Mouse (Mus musculus) stomach, embryonic 15.5 days (tissue): ENCODE measurements around the gene Ncoa1. TPM values are rescaled to one million over a fixed set of nuclear protein-coding genes. Genes with fewer than 3 reads are reported as not detected.

Experiments
- ATAC-seq: fragments of 200-750 bp; cut with Nextera tagmentation; 2 replicates; pipeline ENCODE4 v1.8.0; 2017; ENCODE audit warnings: low read depth, moderate number of reproducible peaks, moderate TSS enrichment; ENCODE audit not compliant: insufficient read depth, low FRiP score
- H3K27ac ChIP-seq: fragments of 300-500 bp; sonication (generic); 2 replicates; pipeline ENCODE4 v1.5.1; 2015; ENCODE audit warnings: mild to moderate bottlenecking, inconsistent platforms
- H3K27me3 ChIP-seq: fragments of 300-500 bp; sonication (generic); replicated peaks from 2 replicates; pipeline ENCODE4 v1.6.1; 2015; ENCODE audit warnings: inconsistent platforms
- H3K36me3 ChIP-seq: fragments of 300-500 bp; sonication (generic); 2 replicates; pipeline ENCODE4 v1.6.1; 2015; ENCODE audit warnings: inconsistent platforms
- H3K4me1 ChIP-seq: fragments of 300-500 bp; sonication (generic); 2 replicates; pipeline ENCODE4 v1.6.1; 2015; ENCODE audit warnings: inconsistent platforms
- H3K4me2 ChIP-seq: fragments of 300-500 bp; sonication (generic); 2 replicates; pipeline ENCODE4 v1.6.1; 2015; ENCODE audit warnings: mild to moderate bottlenecking, inconsistent platforms
- H3K4me3 ChIP-seq: fragments of 300-500 bp; sonication (generic); replicated peaks from 2 replicates; pipeline ENCODE4 v1.5.1; 2015; ENCODE audit warnings: inconsistent platforms
- H3K9ac ChIP-seq: fragments of 300-500 bp; sonication (generic); 2 replicates; pipeline ENCODE4 v1.6.1; 2015; ENCODE audit warnings: inconsistent platforms
- H3K9me3 ChIP-seq: fragments of 300-500 bp; sonication (generic); 2 replicates; pipeline ENCODE4 v1.6.1; 2016; ENCODE audit warnings: inconsistent platforms
- WGBS: fragments of 180-500 bp; shearing (Covaris S2); methylation state at CpG from one replicate; pipeline ENCODE4 v1.1.7; 2015; 5-methylcytosine and 5-hydroxymethylcytosine counted together
- polyA plus RNA-seq: library from polyadenylated mRNA; unstranded; fragments of >200 nt; fragmentation: Nextera tagmentation; extraction: Ambion mirVana; gene quantifications from 2 replicates; pipeline ENCODE4 v1.2.1, GENCODE M21; 2015

The Ncoa1 gene
- polyA plus RNA-seq, 1 experiment from 2014 or later, result 8.3 TPM

GRCm38 (mm10) chr12:4501916-4502315 is 24.9 kb upstream of the Ncoa1 start:
- H3K4me3 ChIP-seq, result no peak overlapping the region
- no peaks in the 10 kb centered on the region for H3K27me3 ChIP-seq
- no peaks in the 10 kb centered on the region for H3K4me1 ChIP-seq
- no peak for ATAC-seq
- H3K27ac ChIP-seq, result no peak overlapping the region
- H3K36me3 ChIP-seq, result no peaks in the 10 kb centered on the region
- WGBS, result 40% methylated on average over 3 of the region's 3 CpGs
- H3K9me3 ChIP-seq, result no peaks in the 10 kb centered on the region
- no peak overlapping the region for H3K9ac ChIP-seq
- H3K4me2 ChIP-seq, result no peak overlapping the region

DNA sequence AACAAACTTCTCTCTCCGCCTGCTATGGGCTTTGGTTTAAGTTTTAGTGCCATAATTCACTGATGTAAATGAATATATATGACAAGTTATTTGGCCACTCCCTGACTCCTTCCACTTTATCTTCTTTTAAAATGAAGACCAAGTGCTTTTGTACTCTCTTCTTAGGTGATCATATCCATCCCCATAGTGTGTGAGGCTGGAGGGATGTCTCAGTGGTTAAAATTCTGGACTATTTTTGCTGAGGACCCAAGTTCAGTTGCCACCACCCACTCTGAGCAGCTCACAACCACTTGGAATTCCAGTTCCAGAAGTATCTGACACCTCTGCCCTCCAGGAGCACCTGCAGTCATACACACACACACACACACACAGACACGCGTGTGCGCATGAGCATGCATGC is 23.5 kb upstream of the Ncoa1 start:
- Histone ChIP-seq H3K27ac (no peak overlapping the region), H3K4me2 (no peak overlapping the region), H3K9me3 (no peaks in the 10 kb centered on the region), H3K36me3 (no peaks in the 10 kb centered on the region), H3K4me1 (no peaks in the 10 kb centered on the region), H3K4me3 (no peak overlapping the region), H3K9ac (no peak overlapping the region), H3K27me3 (no peaks in the 10 kb centered on the region)
- 90% methylated on average over 4 of the region's 4 CpGs for WGBS
- no peak for ATAC-seq

- Histone ChIP-seq H3K9ac (no peak overlapping the region), H3K9me3 (no peaks in the 10 kb centered on the region), H3K36me3 (no peaks in the 10 kb centered on the region), H3K27ac (no peak overlapping the region), H3K27me3 (no peaks in the 10 kb centered on the region), H3K4me1 (no peaks in the 10 kb centered on the region), H3K4me2 (no peak overlapping the region), H3K4me3 (no peak overlapping the region)
- 78% methylated on average over 3 of the region's 3 CpGs for WGBS
- no peak for ATAC-seq
Measured at GRCm38 (mm10) chr12:4499651-4500175, 22.7 kb upstream of the Ncoa1 start.

DNA sequence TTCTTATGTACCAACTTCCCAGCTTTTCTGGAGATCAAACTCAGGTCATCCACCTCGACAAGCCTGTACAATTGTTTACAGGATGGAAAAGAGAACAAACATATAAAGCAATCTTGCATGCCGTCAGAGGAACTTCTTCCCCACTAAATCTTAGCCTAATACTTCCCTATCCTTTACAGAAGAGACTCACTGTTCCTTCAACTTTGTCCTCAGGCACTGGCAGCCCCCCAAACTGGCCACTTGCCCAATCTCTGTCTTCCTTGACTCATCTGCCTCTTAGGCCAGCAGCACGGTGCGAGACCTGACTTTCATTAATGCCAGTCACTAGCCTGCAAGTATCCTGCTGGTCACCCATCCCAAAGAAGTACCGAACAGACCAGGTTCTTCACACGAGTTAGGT is 11.4 kb upstream of the Ncoa1 start:
- Histone ChIP-seq H3K9ac (no peak overlapping the region), H3K27ac (no peak overlapping the region), H3K27me3 (no peaks in the 10 kb centered on the region), H3K4me2 (no peak overlapping the region), H3K9me3 (no peaks in the 10 kb centered on the region), H3K4me3 (no peak overlapping the region), H3K4me1 (no peaks in the 10 kb centered on the region), H3K36me3 (no peaks in the 10 kb centered on the region)
- 63% methylated on average over 6 of the region's 6 CpGs for WGBS
- no peak for ATAC-seq

DNA sequence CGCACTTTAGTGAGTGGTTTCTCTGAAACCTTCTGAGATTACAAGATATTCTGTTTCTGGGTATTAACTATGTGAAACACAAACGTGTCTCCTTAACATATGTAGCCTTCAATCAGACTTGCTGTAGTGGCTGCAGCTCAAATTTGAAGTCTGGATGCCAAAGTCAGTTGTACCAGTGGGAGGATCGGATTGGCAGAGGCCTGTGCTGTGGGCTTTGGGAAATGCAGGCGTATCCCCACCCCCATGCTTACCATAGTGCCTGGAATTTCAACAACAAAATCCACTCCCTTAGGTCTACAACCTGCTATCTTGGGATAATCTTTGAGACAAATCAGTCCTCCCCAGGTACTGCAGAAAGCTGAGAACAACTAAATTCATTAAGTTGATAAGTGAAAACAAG is 6.4 kb upstream of the Ncoa1 start:
- Histone ChIP-seq H3K9me3 (no peaks in the 10 kb centered on the region), H3K4me1 (no peaks in the 10 kb centered on the region), H3K4me3 (no peak overlapping the region), H3K27ac (no peak overlapping the region), H3K27me3 (no peaks in the 10 kb centered on the region), H3K36me3 (no peaks in the 10 kb centered on the region), H3K4me2 (no peak overlapping the region), H3K9ac (no peak overlapping the region)
- WGBS, result 72% methylated on average over 4 of the region's 4 CpGs
- no peak for ATAC-seq

GRCm38 (mm10) chr12:4481687-4482086 is 4.7 kb upstream of the Ncoa1 start:
- H3K36me3 ChIP-seq, result no peaks in the 10 kb centered on the region
- WGBS, result 63% methylated on average over 5 of the region's 5 CpGs

GRCm38 (mm10) chr12:4480250-4480649 is 3.3 kb upstream of the Ncoa1 start:
- Histone ChIP-seq H3K9ac (no peak overlapping the region), H3K4me2 (no peak overlapping the region), H3K4me1 (0 out of 2 replicates have a peak, but pooled peaks cover 4% of the 10 kb centered on the region), H3K27me3 (no peaks in the 10 kb centered on the region), H3K36me3 (no peaks in the 10 kb centered on the region), H3K27ac (no peak overlapping the region), H3K9me3 (no peaks in the 10 kb centered on the region), H3K4me3 (no peak overlapping the region)
- WGBS, result 81% methylated on average over 4 of the region's 4 CpGs
- ATAC-seq, result no peak

More at GRCm38 (mm10) chr12:4481687-4482086, 4.7 kb upstream of the Ncoa1 start:
- Histone ChIP-seq H3K4me1 (0 out of 2 replicates have a peak, but pooled peaks cover 4% of the 10 kb centered on the region), H3K27me3 (no peaks in the 10 kb centered on the region), H3K9ac (no peak overlapping the region), H3K27ac (no peak overlapping the region), H3K4me3 (no peak overlapping the region), H3K4me2 (no peak overlapping the region), H3K9me3 (no peaks in the 10 kb centered on the region)
- no peak for ATAC-seq

- Histone ChIP-seq H3K27me3 (no peaks in the 10 kb centered on the region), H3K4me2 (no peak overlapping the region), H3K27ac (no peak overlapping the region), H3K36me3 (no peaks in the 10 kb centered on the region), H3K4me3 (no peak overlapping the region), H3K9ac (no peak overlapping the region), H3K4me1 (0 out of 2 replicates have a peak, but pooled peaks cover 4% of the 10 kb centered on the region), H3K9me3 (no peaks in the 10 kb centered on the region)
- ATAC-seq, result no peak
- WGBS, result 80% methylated on average over 3 of the region's 3 CpGs
Measured at GRCm38 (mm10) chr12:4479171-4479881, 2.3 kb upstream of the Ncoa1 start.

DNA sequence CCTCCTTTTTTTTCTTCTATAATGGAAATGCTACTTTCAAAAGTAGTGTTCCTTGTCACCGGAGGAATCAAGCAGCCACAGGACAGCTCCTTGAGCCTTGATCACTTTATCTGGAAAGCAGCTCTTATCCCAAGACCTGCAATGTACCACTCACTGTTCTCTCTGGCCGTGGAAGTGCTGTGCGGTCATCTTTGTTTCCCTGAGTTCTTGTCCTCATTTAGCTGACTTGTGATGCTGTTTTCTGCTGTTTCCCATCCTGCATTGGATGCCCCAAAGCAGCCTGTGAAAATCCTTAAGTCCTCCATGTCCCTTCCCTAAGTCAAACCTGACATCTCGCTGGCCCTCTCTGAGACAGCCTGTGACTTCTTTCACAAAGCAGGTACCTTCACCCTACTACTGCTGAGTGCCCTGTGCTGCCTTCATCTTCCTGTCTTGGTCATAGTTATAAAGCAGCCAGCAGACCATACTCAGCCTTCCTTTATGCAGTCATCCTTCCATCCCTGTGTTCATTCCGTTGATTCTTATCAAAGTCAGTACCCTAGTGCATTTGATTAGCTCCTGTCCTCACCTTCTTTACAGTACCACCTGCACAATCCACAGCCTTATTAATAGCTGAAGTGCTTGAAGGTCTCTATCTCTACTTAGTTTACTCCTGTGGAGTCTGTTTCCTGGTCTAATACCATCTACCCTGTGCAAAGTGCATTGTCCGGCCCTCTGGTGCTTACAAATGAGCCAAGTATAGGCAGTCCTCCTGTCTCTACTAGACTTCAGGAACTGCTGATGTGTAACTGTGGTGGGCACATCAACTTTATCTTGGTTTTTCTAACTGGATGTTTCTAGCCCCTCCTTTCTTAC is 1.2 kb upstream of the Ncoa1 start:
- Histone ChIP-seq H3K4me3 (no peak overlapping the region), H3K36me3 (no peaks in the 10 kb centered on the region), H3K4me1 (0 out of 2 replicates have a peak, but pooled peaks cover 4% of the 10 kb centered on the region), H3K27me3 (no peaks in the 10 kb centered on the region), H3K9me3 (no peaks in the 10 kb centered on the region), H3K4me2 (no peak overlapping the region), H3K9ac (no peak overlapping the region), H3K27ac (no peak overlapping the region; the same call in 1 of the 2 replicates)
- WGBS, result 81% methylated on average over 6 of the region's 6 CpGs
- ATAC-seq, result no peak

DNA sequence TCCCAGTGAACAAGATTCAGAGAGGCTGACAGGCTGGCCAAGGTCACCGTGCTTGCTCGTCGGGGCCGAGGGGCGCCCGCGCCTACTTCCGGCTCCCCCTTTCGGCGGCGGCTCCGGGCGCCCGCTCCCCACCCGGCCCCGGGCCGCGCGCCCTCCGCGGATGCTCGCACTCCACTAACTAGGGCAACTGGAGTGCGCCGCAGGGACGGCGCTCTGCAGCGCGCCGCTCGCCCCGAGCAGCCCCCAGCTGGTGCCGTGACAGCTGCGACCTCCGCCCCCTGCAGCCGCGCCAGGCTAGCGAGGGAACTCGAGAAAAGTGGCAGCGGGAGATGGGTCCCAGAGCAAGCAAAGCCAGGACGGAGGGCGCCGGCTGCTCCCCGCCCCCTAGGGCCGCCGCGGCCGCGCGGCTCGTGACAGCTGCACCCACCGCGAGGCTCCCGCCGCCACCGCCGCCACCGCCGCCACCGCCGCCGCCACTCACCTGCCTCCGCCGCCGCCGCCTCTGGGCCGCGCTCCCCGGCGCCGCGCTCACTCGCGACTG is 621 bp downstream of the Ncoa1 start:
- Histone ChIP-seq H3K9ac (peak overlapping the region; percentile 90), H3K27ac (peak overlapping the region; percentile 88), H3K9me3 (no peaks in the 10 kb centered on the region), H3K36me3 (no peaks in the 10 kb centered on the region), H3K4me3 (peak overlapping the region; percentile 89), H3K4me1 (0 out of 2 replicates have a peak, but pooled peaks cover 4% of the 10 kb centered on the region), H3K4me2 (peak overlapping the region; percentile 87), H3K27me3 (no peaks in the 10 kb centered on the region)
- ATAC-seq, result peak; percentile 82
- under 1% methylated on average over 58 of the region's 73 CpGs for WGBS

DNA sequence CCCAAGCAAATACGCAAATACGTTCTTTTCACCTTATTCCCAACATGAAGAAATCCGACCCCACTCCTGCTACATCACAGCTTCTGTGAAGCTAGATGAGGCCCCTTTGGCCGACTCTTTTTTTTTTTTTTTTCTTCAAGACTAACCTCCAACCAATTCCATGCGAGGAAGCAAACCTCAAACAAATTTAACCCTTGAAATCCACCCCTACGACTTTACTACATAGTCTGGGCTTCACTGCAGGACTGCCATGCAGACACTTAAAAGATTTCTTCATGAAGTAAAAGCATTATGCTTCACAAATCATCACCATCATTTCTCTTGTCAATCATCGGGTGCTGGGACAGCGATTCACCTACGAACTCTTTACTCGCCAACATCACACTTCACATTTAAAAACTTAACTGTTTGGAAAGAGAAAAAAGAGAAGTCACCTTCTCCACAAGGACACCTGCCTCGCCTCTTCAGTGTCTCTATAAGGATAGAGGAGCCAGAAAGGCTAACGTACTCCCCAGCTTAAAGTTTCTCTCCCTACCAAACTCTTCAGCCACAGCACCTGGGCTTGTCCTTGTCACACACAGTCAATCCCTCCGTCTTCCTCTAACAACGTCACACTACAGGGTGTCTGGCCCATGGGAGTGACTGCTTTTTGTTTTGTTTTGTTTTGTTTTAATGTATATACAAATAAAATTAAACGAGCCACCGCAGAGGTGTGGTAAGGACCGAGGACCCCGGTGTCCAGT is 1.6 kb downstream of the Ncoa1 start:
- H3K4me3 ChIP-seq, result peak overlapping the region; percentile 89
- no peaks in the 10 kb centered on the region for H3K9me3 ChIP-seq
- no peaks in the 10 kb centered on the region for H3K27me3 ChIP-seq
- WGBS, result 15% methylated on average over 18 of the region's 18 CpGs
- H3K4me1 ChIP-seq, result 0 out of 2 replicates have a peak, but pooled peaks cover 4% of the 10 kb centered on the region
- no peak overlapping the region for H3K9ac ChIP-seq
- no peaks in the 10 kb centered on the region for H3K36me3 ChIP-seq
- H3K4me2 ChIP-seq, result peak overlapping the region; percentile 87
- no peak for ATAC-seq
- no peak overlapping the region for H3K27ac ChIP-seq
